Mouse (Mus musculus): ENCODE measurements at regions not wholly inside any gene's neighbourhood (a gene's known extent, or its start where the extent isn't known, plus 50 kb on each side); places are given as distances from the start of the nearest gene placed in this dataset.

GRCm38 (mm10) chr13:84760978-84761377, 428.2 kb upstream of the Ccnh start:
- WGBS: 15% methylated on average over 8 of the region's 8 CpGs
- Histone ChIP-seq H3K4me3 (ENCODE audit: low read depth, low read length) (no peak overlapping the region), H3K9me3 (replicated peaks; ENCODE audit: control insufficient read depth, low read length) (no peaks in the 10 kb centered on the region), H3K4me2 (ENCODE audit: low read length) (peak overlapping the region; percentile 28), H3K27me3 (replicated peaks; ENCODE audit: control insufficient read depth, insufficient read depth, low read length) (no peaks in the 10 kb centered on the region), H3K36me3 (ENCODE audit: control insufficient read depth, insufficient read depth, low read length) (no peaks in the 10 kb centered on the region), H3K27ac (ENCODE audit: low read depth, low read length) (peak overlapping the region; percentile 79), H3K4me1 (ENCODE audit: control insufficient read depth, insufficient read depth, low read length) (peaks cover 9% of the 10 kb centered on the region; the same call in 1 of the 2 replicates), H3K9ac (ENCODE audit: low read length) (peak overlapping the region; percentile 22; the same call in 1 of the 2 replicates)
- no peak for ATAC-seq
- peak; percentile 82 for DNase-seq (ENCODE audit: low spot score)

- 23% methylated on average over 4 of the region's 4 CpGs for WGBS
- peak; percentile 66 for DNase-seq (ENCODE audit: low spot score)
- ATAC-seq: peak; percentile 10; the same call in 1 of the 2 replicates
- peaks cover 6% of the 10 kb centered on the region; the same call in 1 of the 2 replicates for H3K4me1 ChIP-seq (ENCODE audit: control insufficient read depth, insufficient read depth, low read length)
- H3K27ac ChIP-seq (ENCODE audit: low read depth, low read length): peak overlapping the region; percentile 70
- H3K4me2 ChIP-seq (ENCODE audit: low read length): no peak overlapping the region
- H3K36me3 ChIP-seq (ENCODE audit: control insufficient read depth, insufficient read depth, low read length): no peaks in the 10 kb centered on the region
- H3K9ac ChIP-seq (ENCODE audit: low read length): no peak overlapping the region
- H3K9me3 ChIP-seq (replicated peaks; ENCODE audit: control insufficient read depth, low read length): no peaks in the 10 kb centered on the region
- no peak overlapping the region for H3K4me3 ChIP-seq (ENCODE audit: low read depth, low read length)
- no peaks in the 10 kb centered on the region for H3K27me3 ChIP-seq (replicated peaks; ENCODE audit: control insufficient read depth, insufficient read depth, low read length)
These were observed 427.4 kb upstream of the Ccnh start for GRCm38 (mm10) chr13:84761821-84762220.

GRCm38 (mm10) chr13:84763916-84764315, 425.3 kb upstream of the Ccnh start:
- Histone ChIP-seq H3K4me2 (ENCODE audit: low read length) (no peak overlapping the region), H3K4me1 (ENCODE audit: control insufficient read depth, insufficient read depth, low read length) (peaks cover 2% of the 10 kb centered on the region; the same call in 1 of the 2 replicates), H3K27me3 (replicated peaks; ENCODE audit: control insufficient read depth, insufficient read depth, low read length) (no peaks in the 10 kb centered on the region), H3K9ac (ENCODE audit: low read length) (no peak overlapping the region), H3K36me3 (ENCODE audit: control insufficient read depth, insufficient read depth, low read length) (no peaks in the 10 kb centered on the region), H3K27ac (ENCODE audit: low read depth, low read length) (no peak overlapping the region), H3K4me3 (ENCODE audit: low read depth, low read length) (no peak overlapping the region), H3K9me3 (replicated peaks; ENCODE audit: control insufficient read depth, low read length) (no peaks in the 10 kb centered on the region)
- ATAC-seq (no peak), DNase-seq (ENCODE audit: low spot score) (peak; percentile 59)
- WGBS: 46% methylated on average over 1 of the region's 1 CpGs

GRCm38 (mm10) chr13:84771956-84772355, 417.3 kb upstream of the Ccnh start:
- no peaks in the 10 kb centered on the region for H3K4me1 ChIP-seq (ENCODE audit: control insufficient read depth, insufficient read depth, low read length)
- H3K36me3 ChIP-seq (ENCODE audit: control insufficient read depth, insufficient read depth, low read length): no peaks in the 10 kb centered on the region
- 60% methylated on average over 2 of the region's 2 CpGs for WGBS
- no peak overlapping the region for H3K4me3 ChIP-seq (ENCODE audit: low read depth, low read length)
- no peaks in the 10 kb centered on the region for H3K27me3 ChIP-seq (replicated peaks; ENCODE audit: control insufficient read depth, insufficient read depth, low read length)
- no peak for DNase-seq (ENCODE audit: low spot score)
- no peak for ATAC-seq
- H3K9me3 ChIP-seq (replicated peaks; ENCODE audit: control insufficient read depth, low read length): no peaks in the 10 kb centered on the region
- no peak overlapping the region for H3K27ac ChIP-seq (ENCODE audit: low read depth, low read length)
- H3K4me2 ChIP-seq (ENCODE audit: low read length): no peak overlapping the region
- no peak overlapping the region for H3K9ac ChIP-seq (ENCODE audit: low read length)

- H3K4me2 ChIP-seq (ENCODE audit: low read length): peak overlapping the region; percentile 31
- peaks cover 24% of the 10 kb centered on the region for H3K4me1 ChIP-seq (ENCODE audit: control insufficient read depth, insufficient read depth, low read length)
- H3K27ac ChIP-seq (ENCODE audit: low read depth, low read length): peak overlapping the region; percentile 86
- no peaks in the 10 kb centered on the region for H3K9me3 ChIP-seq (replicated peaks; ENCODE audit: control insufficient read depth, low read length)
- WGBS: under 1% methylated on average over 4 of the region's 4 CpGs
- DNase-seq (ENCODE audit: low spot score) (peak; percentile 98), ATAC-seq (peak; percentile 99)
- no peak overlapping the region for H3K4me3 ChIP-seq (ENCODE audit: low read depth, low read length)
- H3K9ac ChIP-seq (ENCODE audit: low read length): no peak overlapping the region
- no peaks in the 10 kb centered on the region for H3K36me3 ChIP-seq (ENCODE audit: control insufficient read depth, insufficient read depth, low read length)
- H3K27me3 ChIP-seq (replicated peaks; ENCODE audit: control insufficient read depth, insufficient read depth, low read length): no peaks in the 10 kb centered on the region
These were observed 405.9 kb upstream of the Ccnh start for GRCm38 (mm10) chr13:84783017-84783937.

GRCm38 (mm10) chr13:84804241-84804980, 384.8 kb upstream of the Ccnh start:
- peak; percentile 65 for DNase-seq (ENCODE audit: low spot score)
- H3K36me3 ChIP-seq (ENCODE audit: control insufficient read depth, insufficient read depth, low read length): no peaks in the 10 kb centered on the region
- peak overlapping the region; percentile 83 for H3K27ac ChIP-seq (ENCODE audit: low read depth, low read length)
- H3K27me3 ChIP-seq (replicated peaks; ENCODE audit: control insufficient read depth, insufficient read depth, low read length): no peaks in the 10 kb centered on the region
- no peak overlapping the region for H3K4me3 ChIP-seq (ENCODE audit: low read depth, low read length)
- H3K4me1 ChIP-seq (ENCODE audit: control insufficient read depth, insufficient read depth, low read length): peaks cover 11% of the 10 kb centered on the region
- 7% methylated on average over 3 of the region's 3 CpGs for WGBS
- no peaks in the 10 kb centered on the region for H3K9me3 ChIP-seq (replicated peaks; ENCODE audit: control insufficient read depth, low read length)
- peak; percentile 52 for ATAC-seq
- H3K9ac ChIP-seq (ENCODE audit: low read length): peak overlapping the region; percentile 10; the same call in 1 of the 2 replicates
- no peak overlapping the region for H3K4me2 ChIP-seq (ENCODE audit: low read length)

- Histone ChIP-seq H3K9me3 (replicated peaks; ENCODE audit: control insufficient read depth, low read length) (no peaks in the 10 kb centered on the region), H3K36me3 (ENCODE audit: control insufficient read depth, insufficient read depth, low read length) (no peaks in the 10 kb centered on the region), H3K27me3 (replicated peaks; ENCODE audit: control insufficient read depth, insufficient read depth, low read length) (no peaks in the 10 kb centered on the region), H3K4me1 (ENCODE audit: control insufficient read depth, insufficient read depth, low read length) (peaks cover 11% of the 10 kb centered on the region), H3K27ac (ENCODE audit: low read depth, low read length) (peak overlapping the region; percentile 68; the same call in 1 of the 2 replicates), H3K4me2 (ENCODE audit: low read length) (no peak overlapping the region), H3K4me3 (ENCODE audit: low read depth, low read length) (no peak overlapping the region), H3K9ac (ENCODE audit: low read length) (no peak overlapping the region)
- ATAC-seq (peak; percentile 93), DNase-seq (ENCODE audit: low spot score) (peak; percentile 92)
- 6% methylated on average over 4 of the region's 4 CpGs for WGBS
These were observed 384.0 kb upstream of the Ccnh start for GRCm38 (mm10) chr13:84805190-84805589.

GRCm38 (mm10) chr13:84809605-84810004, 379.6 kb upstream of the Ccnh start:
- 93% methylated on average over 3 of the region's 3 CpGs for WGBS

More at GRCm38 (mm10) chr13:84809605-84810004, 379.6 kb upstream of the Ccnh start:
- no peaks in the 10 kb centered on the region for H3K9me3 ChIP-seq (replicated peaks; ENCODE audit: control insufficient read depth, low read length)
- no peaks in the 10 kb centered on the region for H3K36me3 ChIP-seq (ENCODE audit: control insufficient read depth, insufficient read depth, low read length)
- H3K27ac ChIP-seq (ENCODE audit: low read depth, low read length): no peak overlapping the region
- no peak for ATAC-seq
- H3K4me1 ChIP-seq (ENCODE audit: control insufficient read depth, insufficient read depth, low read length): peaks cover 5% of the 10 kb centered on the region
- no peaks in the 10 kb centered on the region for H3K27me3 ChIP-seq (replicated peaks; ENCODE audit: control insufficient read depth, insufficient read depth, low read length)
- no peak overlapping the region for H3K4me3 ChIP-seq (ENCODE audit: low read depth, low read length)
- H3K4me2 ChIP-seq (ENCODE audit: low read length): no peak overlapping the region
- DNase-seq (ENCODE audit: low spot score): no peak
- no peak overlapping the region for H3K9ac ChIP-seq (ENCODE audit: low read length)

Measured in forebrain, embryonic 14.5 days (tissue).